17 mouse cellular contexts compared by ENCODE assay signal in genomic region chr11:7502679-7503078, GRCm38 (mm10).
DNase-seq lines count a peak whose midpoint lies in the region; ATAC-seq and TF ChIP-seq lines count a peak whose summit lies in the region.
"Had no signal": no experiment of that assay in that cellular context is flagged by ENCODE, and none has a peak within 500 bp of the region (broad histone marks: within the 10 kb centered on the region; RNA-seq: fewer than 3 reads in every experiment).

No protein-coding gene starts in this region.

- no peak for TF ChIP-seq POLR2A in heart, adult 2 months (IDR thresholded peaks at IDR 0.05; ENCODE audit: insufficient read depth, low read depth, low read length)

- peak overlapping the region; percentile 27 for H3K27ac ChIP-seq in heart, adult 2 months
- no peak overlapping the region for H3K27ac ChIP-seq in heart, embryonic 10.5 days
- H3K27ac ChIP-seq in kidney, embryonic 15.5 days = no peak overlapping the region
- H3K27ac ChIP-seq in kidney, postnatal 0 days = no peak overlapping the region
- H3K27ac ChIP-seq: embryonic facial prominence, embryonic 10.5 days; embryonic facial prominence, embryonic 12.5 days; forebrain, embryonic 13.5 days; forebrain, embryonic 15.5 days had no signal

- intact Hi-C loops in heart, adult 2 months (cut with DNase I) = loop anchor here (10.0 kb wide), 2 partner anchors 332 to 712 kb away; no protein-coding TSS in a partner anchor

- no peaks in the 10 kb centered on the region for H3K9me3 ChIP-seq in heart, embryonic 10.5 days
- no peaks in the 10 kb centered on the region for H3K9me3 ChIP-seq in kidney, embryonic 15.5 days (replicated peaks)
- H3K9me3 ChIP-seq in kidney, postnatal 0 days (replicated peaks; ENCODE audit: low read length) = no peaks in the 10 kb centered on the region
- H3K9me3 ChIP-seq: embryonic facial prominence, embryonic 10.5 days; embryonic facial prominence, embryonic 12.5 days; forebrain, embryonic 13.5 days; forebrain, embryonic 15.5 days had no signal

- H3K4me3 ChIP-seq in heart, adult 2 months = no peak overlapping the region
- H3K4me3 ChIP-seq in heart, embryonic 10.5 days = no peak overlapping the region
- no peak overlapping the region for H3K4me3 ChIP-seq in kidney, embryonic 15.5 days (replicated peaks)
- H3K4me3 ChIP-seq in kidney, postnatal 0 days (replicated peaks; ENCODE audit: low read depth, low read length) = no peak overlapping the region
- H3K4me3 ChIP-seq: embryonic facial prominence, embryonic 10.5 days; embryonic facial prominence, embryonic 12.5 days; forebrain, embryonic 13.5 days; forebrain, embryonic 15.5 days had no signal

- peaks cover 3% of the 10 kb centered on the region; the same call in 1 of the 2 replicates for H3K36me3 ChIP-seq in heart, adult 2 months (ENCODE audit: control insufficient read depth, insufficient read depth, low read length)
- no peaks in the 10 kb centered on the region for H3K36me3 ChIP-seq in heart, embryonic 10.5 days
- H3K36me3 ChIP-seq in kidney, embryonic 15.5 days = no peaks in the 10 kb centered on the region
- no peaks in the 10 kb centered on the region for H3K36me3 ChIP-seq in kidney, postnatal 0 days (ENCODE audit: insufficient read depth, low read length)
- H3K36me3 ChIP-seq: embryonic facial prominence, embryonic 10.5 days; embryonic facial prominence, embryonic 12.5 days; forebrain, embryonic 15.5 days had no signal

- H3K4me1 ChIP-seq in heart, adult 2 months (ENCODE audit: control insufficient read depth, insufficient read depth, low read length) = peaks cover 5% of the 10 kb centered on the region
- 0 out of 2 replicates have a peak, but pooled peaks cover 3% of the 10 kb centered on the region for H3K4me1 ChIP-seq in heart, embryonic 10.5 days
- peaks cover 18% of the 10 kb centered on the region for H3K4me1 ChIP-seq in kidney, embryonic 15.5 days
- no peaks in the 10 kb centered on the region for H3K4me1 ChIP-seq in kidney, postnatal 0 days (replicated peaks; ENCODE audit: insufficient read depth, low read length)
- H3K4me1 ChIP-seq: forebrain, embryonic 13.5 days; forebrain, embryonic 15.5 days had no signal

- TF ChIP-seq CTCF in heart, adult 2 months (IDR thresholded peaks at IDR 0.05) = no peak
- TF ChIP-seq CTCF in kidney, postnatal 0 days (IDR thresholded peaks at IDR 0.05; ENCODE audit: low read depth) = no peak

- H3K27me3 ChIP-seq in heart, adult 2 months (ENCODE audit: control insufficient read depth, insufficient read depth, low read length) = no peaks in the 10 kb centered on the region
- no peaks in the 10 kb centered on the region for H3K27me3 ChIP-seq in heart, embryonic 10.5 days (ENCODE audit: insufficient read depth, poor library complexity, severe bottlenecking)
- H3K27me3 ChIP-seq in kidney, embryonic 15.5 days = no peaks in the 10 kb centered on the region
- no peaks in the 10 kb centered on the region for H3K27me3 ChIP-seq in kidney, postnatal 0 days (ENCODE audit: insufficient read depth, low read length)
- H3K27me3 ChIP-seq: embryonic facial prominence, embryonic 12.5 days; forebrain, embryonic 13.5 days; forebrain, embryonic 15.5 days had no signal

- H3K4me2 ChIP-seq in kidney, embryonic 15.5 days = no peak overlapping the region
- H3K4me2 ChIP-seq in kidney, postnatal 0 days (ENCODE audit: low read length) = no peak overlapping the region
- H3K4me2 ChIP-seq: embryonic facial prominence, embryonic 12.5 days; forebrain, embryonic 13.5 days; forebrain, embryonic 15.5 days had no signal

- H3K79me2 ChIP-seq in heart, adult 2 months (replicated peaks; ENCODE audit: control insufficient read depth, insufficient read depth, low read length) = no peaks in the 10 kb centered on the region

- no peak for DNase-seq in heart, adult 2 months
- DNase-seq in heart, embryonic 10.5 days (ENCODE audit: low spot score) = no peak
- no peak for DNase-seq in kidney, adult 8-10 months
- DNase-seq in kidney, postnatal 0 days (ENCODE audit: low spot score) = peak; percentile 53
- DNase-seq in kidney, adult 9 months = no peak
- DNase-seq in layer of hippocampus, adult 8-10 months (ENCODE audit: low spot score in 2 of 2) = no peak
- DNase-seq: adrenal gland, adult 2 months; adrenal gland, postnatal 10 days; adrenal gland, postnatal 25 days; cerebellum, adult 11-12 months; cerebellum, adult 2 months; cerebellum, adult 9-10 months had no signal

- no peak for TF ChIP-seq EP300 in heart, adult 2 months (IDR thresholded peaks at IDR 0.05; ENCODE audit: insufficient read depth, low read depth, low read length)

- H3K9ac ChIP-seq in heart, adult 2 months (ENCODE audit: low read depth, low read length) = no peak overlapping the region
- no peak overlapping the region for H3K9ac ChIP-seq in kidney, embryonic 15.5 days
- no peak overlapping the region for H3K9ac ChIP-seq in kidney, postnatal 0 days (ENCODE audit: low read depth, low read length)
- H3K9ac ChIP-seq: embryonic facial prominence, embryonic 12.5 days; forebrain, embryonic 13.5 days; forebrain, embryonic 15.5 days had no signal

- ATAC-seq in kidney, embryonic 15.5 days (replicated peaks; ENCODE audit: low FRiP score) = peak; percentile 73; the same call in 1 of the 2 replicates
- ATAC-seq in kidney, postnatal 0 days (replicated peaks; ENCODE audit: low FRiP score, low read depth) = no peak

- WGBS in heart, adult 2 months = 46% methylated on average over 2 of the region's 2 CpGs
- 71% methylated on average over 2 of the region's 2 CpGs for WGBS in heart, embryonic 10.5 days
- 37% methylated on average over 2 of the region's 2 CpGs for WGBS in kidney, embryonic 15.5 days
- WGBS in kidney, postnatal 0 days = 22% methylated on average over 2 of the region's 2 CpGs
